Mouse (Mus musculus) lung, embryonic 14.5 days (tissue): ENCODE data around the gene Bicdl2. TPM values are rescaled to one million over a fixed set of nuclear protein-coding genes. Genes with fewer than 3 reads are reported as not detected.

Source experiments
- ATAC-seq: fragments of 200-750 bp; cut with Nextera tagmentation; 2 replicates; pipeline ENCODE4 v1.8.0; 2017; ENCODE audit warnings: mild to moderate bottlenecking, moderate TSS enrichment, moderate library complexity; ENCODE audit not compliant: insufficient read depth
- DNase-seq: peaks from one replicate; pipeline ENCODE4 v3.0.0-alpha.2; 2015
- H3K27ac ChIP-seq: fragments of 300-500 bp; sonication (generic); 2 replicates; pipeline ENCODE4 v1.5.1; 2014; ENCODE audit warnings: low read depth, mild to moderate bottlenecking, moderate library complexity
- H3K27me3 ChIP-seq: fragments of 300-500 bp; sonication (generic); 2 replicates; pipeline ENCODE4 v1.6.1; 2014; ENCODE audit warnings: low read length, control low read depth; ENCODE audit not compliant: insufficient read depth
- H3K36me3 ChIP-seq: fragments of 300-500 bp; sonication (generic); 2 replicates; pipeline ENCODE4 v1.6.1; 2014; ENCODE audit warnings: control low read depth; ENCODE audit not compliant: insufficient read depth
- H3K4me1 ChIP-seq: fragments of 300-500 bp; sonication (generic); 2 replicates; pipeline ENCODE4 v1.6.1; 2014; ENCODE audit warnings: antibody characterized with exemption, control low read depth; ENCODE audit not compliant: insufficient read depth
- H3K4me2 ChIP-seq: fragments of 300-500 bp; sonication (generic); 2 replicates; pipeline ENCODE4 v1.6.1; 2014; ENCODE audit warnings: mild to moderate bottlenecking
- H3K4me3 ChIP-seq: fragments of 300-500 bp; sonication (generic); 2 replicates; pipeline ENCODE4 v1.5.1; 2014; ENCODE audit warnings: low read depth, low read length
- H3K9ac ChIP-seq: fragments of 300-500 bp; sonication (generic); 2 replicates; pipeline ENCODE4 v1.6.1; 2014
- H3K9me3 ChIP-seq: fragments of 300-500 bp; sonication (generic); 2 replicates; pipeline ENCODE4 v1.6.1; 2016; ENCODE audit warnings: low read depth, low read length, control low read depth
- CTCF ChIP-seq: IDR thresholded peaks from 2 replicates; pipeline ENCODE4 v1.5.1; 2016; ENCODE audit warnings: antibody characterized with exemption, low read depth
- WGBS: fragments of 180-500 bp; shearing (Covaris S2); extraction: QIAGEN DNeasy Blood & Tissue Kit; methylation state at CpG from one replicate; pipeline ENCODE4 v1.1.7; 2014; 5-methylcytosine and 5-hydroxymethylcytosine counted together
- polyA plus RNA-seq: library from polyadenylated mRNA; unstranded; fragments of >200 nt; fragmentation: Nextera tagmentation; extraction: Ambion mirVana; gene quantifications from 2 replicates; pipeline ENCODE4 v1.2.1, GENCODE M21; 2014

The Bicdl2 gene
- polyA plus RNA-seq, 1 experiment from 2014 or later: 1.9 TPM

- no peaks in the 10 kb centered on the region for H3K9me3 ChIP-seq
- peak; percentile 52; the same call in 1 of the 2 replicates for ATAC-seq
- peak overlapping the region; percentile 49 for H3K4me2 ChIP-seq
- no peak overlapping the region; the same call in 1 of the 2 replicates for H3K27ac ChIP-seq
- H3K27me3 ChIP-seq: peaks cover 22% of the 10 kb centered on the region
- H3K4me3 ChIP-seq: peak overlapping the region; percentile 29
- no peak overlapping the region for H3K9ac ChIP-seq
- TF ChIP-seq CTCF: no peak
- H3K4me1 ChIP-seq: no peaks in the 10 kb centered on the region
- no peak for DNase-seq
- 4% methylated on average over 14 of the region's 14 CpGs for WGBS
- no peaks in the 10 kb centered on the region for H3K36me3 ChIP-seq
Observed at GRCm38 (mm10) chr17:23660876-23661200, 532 bp downstream of the Bicdl2 start.

- TF ChIP-seq CTCF: peak; percentile 64
- no peaks in the 10 kb centered on the region for H3K9me3 ChIP-seq
- ATAC-seq (no peak), DNase-seq (no peak)
- no peak overlapping the region for H3K4me2 ChIP-seq
- H3K27ac ChIP-seq: no peak overlapping the region
- H3K9ac ChIP-seq: no peak overlapping the region
- no peak overlapping the region for H3K4me3 ChIP-seq
- 2% methylated on average over 9 of the region's 9 CpGs for WGBS
- peaks cover 22% of the 10 kb centered on the region for H3K27me3 ChIP-seq
- no peaks in the 10 kb centered on the region for H3K4me1 ChIP-seq
- H3K36me3 ChIP-seq: no peaks in the 10 kb centered on the region
Observed at GRCm38 (mm10) chr17:23661526-23661925, 1.2 kb downstream of the Bicdl2 start.

- WGBS: 12% methylated on average over 5 of the region's 5 CpGs
- no peak overlapping the region for H3K9ac ChIP-seq
- no peaks in the 10 kb centered on the region for H3K4me1 ChIP-seq
- H3K9me3 ChIP-seq: no peaks in the 10 kb centered on the region
- peak; percentile 82 for TF ChIP-seq CTCF
- H3K4me3 ChIP-seq: no peak overlapping the region
- peaks cover 25% of the 10 kb centered on the region for H3K36me3 ChIP-seq
- H3K27me3 ChIP-seq: peaks cover 22% of the 10 kb centered on the region
- ATAC-seq (0 out of 2 replicates have a peak, but pooled peaks have one; percentile 26), DNase-seq (peak; percentile 72)
- no peak overlapping the region for H3K27ac ChIP-seq
- H3K4me2 ChIP-seq: no peak overlapping the region
Observed at GRCm38 (mm10) chr17:23664556-23665021, 4.3 kb downstream of the Bicdl2 start.

- Histone ChIP-seq H3K4me1 (no peaks in the 10 kb centered on the region), H3K27ac (no peak overlapping the region), H3K36me3 (peaks cover 34% of the 10 kb centered on the region), H3K4me2 (no peak overlapping the region), H3K27me3 (peaks cover 19% of the 10 kb centered on the region), H3K4me3 (no peak overlapping the region), H3K9ac (no peak overlapping the region), H3K9me3 (no peaks in the 10 kb centered on the region)
- no peak for DNase-seq
- 67% methylated on average over 14 of the region's 14 CpGs for WGBS
- no peak for ATAC-seq
- no peak for TF ChIP-seq CTCF
Observed at GRCm38 (mm10) chr17:23665511-23665910, 5.2 kb downstream of the Bicdl2 start.

- Histone ChIP-seq H3K36me3 (peaks cover 40% of the 10 kb centered on the region), H3K4me2 (no peak overlapping the region), H3K4me1 (peaks cover 6% of the 10 kb centered on the region; the same call in 1 of the 2 replicates), H3K4me3 (no peak overlapping the region), H3K9me3 (no peaks in the 10 kb centered on the region), H3K9ac (no peak overlapping the region), H3K27ac (no peak overlapping the region), H3K27me3 (no peaks in the 10 kb centered on the region; the same call in 1 of the 2 replicates)
- DNase-seq (no peak), ATAC-seq (no peak)
- 86% methylated on average over 7 of the region's 7 CpGs for WGBS
- TF ChIP-seq CTCF: no peak
Observed at GRCm38 (mm10) chr17:23670516-23671074, 10.3 kb downstream of the Bicdl2 start.

- peaks cover 1% of the 10 kb centered on the region; the same call in 1 of the 2 replicates for H3K27me3 ChIP-seq
- DNase-seq (no peak), ATAC-seq (no peak)
- H3K4me3 ChIP-seq: no peak overlapping the region
- no peak overlapping the region for H3K4me2 ChIP-seq
- H3K4me1 ChIP-seq: peaks cover 6% of the 10 kb centered on the region; the same call in 1 of the 2 replicates
- H3K9me3 ChIP-seq: no peaks in the 10 kb centered on the region
- WGBS: 90% methylated on average over 3 of the region's 3 CpGs
- H3K27ac ChIP-seq: no peak overlapping the region
- no peak overlapping the region for H3K9ac ChIP-seq
- no peak for TF ChIP-seq CTCF
- peaks cover 40% of the 10 kb centered on the region for H3K36me3 ChIP-seq
Observed at GRCm38 (mm10) chr17:23671519-23671918, 11.2 kb downstream of the Bicdl2 start.

GRCm38 (mm10) chr17:23672761-23673160, 12.5 kb downstream of the Bicdl2 start:
- no peak for TF ChIP-seq CTCF
- Histone ChIP-seq H3K36me3 (peaks cover 31% of the 10 kb centered on the region), H3K9me3 (no peaks in the 10 kb centered on the region), H3K4me2 (peak overlapping the region; percentile 96), H3K27me3 (peaks cover 4% of the 10 kb centered on the region; the same call in 1 of the 2 replicates), H3K4me1 (peaks cover 6% of the 10 kb centered on the region; the same call in 1 of the 2 replicates), H3K27ac (no peak overlapping the region), H3K4me3 (peak overlapping the region; percentile 61), H3K9ac (no peak overlapping the region)
- ATAC-seq (no peak), DNase-seq (no peak)
- 55% methylated on average over 3 of the region's 3 CpGs for WGBS
